Mouse (Mus musculus): ENCODE results near the gene Capn7. TPM values are rescaled to one million over a fixed set of nuclear protein-coding genes. Genes with fewer than 3 reads are reported as not detected.

The Capn7 gene
- total RNA-seq, 2 experiments from 2014 or later, result 29.4 to 33.6 TPM

- Histone ChIP-seq H3K27ac (no peak overlapping the region), H3K4me3 (no peak overlapping the region)
- DNase-seq, result no peak
- intact Hi-C loops (cut with DNase I), result no loop called here
- TF ChIP-seq CTCF (IDR thresholded peaks at IDR 0.05), result no peak
These were observed 9.2 kb upstream of the Capn7 start for GRCm38 (mm10) chr14:31327196-31327595.

- Histone ChIP-seq H3K4me3 (no peak overlapping the region), H3K27ac (no peak overlapping the region)
- intact Hi-C loops (cut with DNase I), result no loop called here
- DNase-seq, result no peak
- TF ChIP-seq CTCF (IDR thresholded peaks at IDR 0.05), result peak; percentile 19; the same call in 1 of the 2 replicates
These were observed 8.8 kb upstream of the Capn7 start for GRCm38 (mm10) chr14:31327681-31328080.

GRCm38 (mm10) chr14:31329741-31330140 is 6.7 kb upstream of the Capn7 start:
- no peak for TF ChIP-seq CTCF (IDR thresholded peaks at IDR 0.05)
- no peak for DNase-seq
- Histone ChIP-seq H3K4me3 (no peak overlapping the region), H3K27ac (no peak overlapping the region)
- intact Hi-C loops (cut with DNase I), result loop anchor here (5.0 kb wide), 1 partner anchor 57 kb away; no protein-coding TSS in a partner anchor

- TF ChIP-seq CTCF (IDR thresholded peaks at IDR 0.05), result no peak
- intact Hi-C loops (cut with DNase I), result loop anchor here (5.0 kb wide), 1 partner anchor 59 kb away; no protein-coding TSS in a partner anchor
- H3K4me3 ChIP-seq, result no peak overlapping the region
These were observed 5.5 kb upstream of the Capn7 start for GRCm38 (mm10) chr14:31330957-31331356.

GRCm38 (mm10) chr14:31335765-31336164 is 673 bp upstream of the Capn7 start:
- DNase-seq, result no peak
- no peak for TF ChIP-seq CTCF (IDR thresholded peaks at IDR 0.05)
- H3K27ac ChIP-seq, result peak overlapping the region; percentile 99
- intact Hi-C loops (cut with DNase I), result loop anchor here (5.0 kb wide), 1 partner anchor 83 kb away; the partner anchor contains the start of genes Bap1 and Phf7
- peak overlapping the region; percentile 94 for H3K4me3 ChIP-seq

More at GRCm38 (mm10) chr14:31330957-31331356, 5.5 kb upstream of the Capn7 start:
- no peak for DNase-seq
- no peak overlapping the region for H3K27ac ChIP-seq

- intact Hi-C loops (cut with DNase I), result loop anchor here (5.0 kb wide), 1 partner anchor 85 kb away; the partner anchor contains the start of genes Bap1 and Phf7
- TF ChIP-seq CTCF (IDR thresholded peaks at IDR 0.05), result no peak
- Histone ChIP-seq H3K27ac (peak overlapping the region; percentile 99), H3K4me3 (peak overlapping the region; percentile 94)
- no peak for DNase-seq
These were observed 968 bp downstream of the Capn7 start for GRCm38 (mm10) chr14:31337406-31337805.

GRCm38 (mm10) chr14:31337947-31338346 is 1.5 kb downstream of the Capn7 start:
- Histone ChIP-seq H3K4me3 (peak overlapping the region; percentile 94), H3K27ac (peak overlapping the region; percentile 99; the same call in 1 of the 2 replicates)
- no peak for DNase-seq
- intact Hi-C loops (cut with DNase I), result loop anchor here (5.0 kb wide), 1 partner anchor 86 kb away; the partner anchor contains the start of genes Bap1 and Phf7
- no peak for TF ChIP-seq CTCF (IDR thresholded peaks at IDR 0.05)

- no peak for TF ChIP-seq CTCF (IDR thresholded peaks at IDR 0.05)
- H3K4me3 ChIP-seq, result peak overlapping the region; percentile 23; the same call in 1 of the 2 replicates
- intact Hi-C loops (cut with DNase I), result no loop called here
- H3K27ac ChIP-seq, result peak overlapping the region; percentile 81
- no peak for DNase-seq
These were observed 6.8 kb downstream of the Capn7 start for GRCm38 (mm10) chr14:31343241-31343640.

GRCm38 (mm10) chr14:31345367-31345766 is 8.9 kb downstream of the Capn7 start:
- no peak for DNase-seq
- intact Hi-C loops (cut with DNase I), result no loop called here
- no peak for TF ChIP-seq CTCF (IDR thresholded peaks at IDR 0.05)
- H3K4me3 ChIP-seq, result no peak overlapping the region
- H3K27ac ChIP-seq, result peak overlapping the region; percentile 46; the same call in 1 of the 2 replicates

GRCm38 (mm10) chr14:31362236-31362635 is 25.8 kb downstream of the Capn7 start:
- no peak overlapping the region for H3K4me3 ChIP-seq
- TF ChIP-seq CTCF (IDR thresholded peaks at IDR 0.05), result no peak
- H3K27ac ChIP-seq, result no peak overlapping the region
- DNase-seq, result no peak
- intact Hi-C loops (cut with DNase I), result no loop called here

- Histone ChIP-seq H3K4me3 (no peak overlapping the region), H3K27ac (no peak overlapping the region)
- intact Hi-C loops (cut with DNase I), result loop anchor here (2.0 kb wide), 1 partner anchor 108 kb away; no protein-coding TSS in a partner anchor
- no peak for DNase-seq
- no peak for TF ChIP-seq CTCF (IDR thresholded peaks at IDR 0.05)
These were observed 28.2 kb downstream of the Capn7 start for GRCm38 (mm10) chr14:31364589-31364988.

- no peak overlapping the region for H3K4me3 ChIP-seq
- DNase-seq, result peak; percentile 83
- intact Hi-C loops (cut with DNase I), result loop anchor here (2.0 kb wide), 1 partner anchor 107 kb away; no protein-coding TSS in a partner anchor
- peak; percentile 88; the same call in 1 of the 2 replicates for TF ChIP-seq CTCF (IDR thresholded peaks at IDR 0.05)
- no peak overlapping the region for H3K27ac ChIP-seq
These were observed 28.9 kb downstream of the Capn7 start for GRCm38 (mm10) chr14:31365350-31365749.

- Histone ChIP-seq H3K27ac (no peak overlapping the region), H3K4me3 (no peak overlapping the region)
- no peak for DNase-seq
- intact Hi-C loops (cut with DNase I), result loop anchor here (1.0 kb wide), 1 partner anchor 17 kb away; no protein-coding TSS in a partner anchor
- TF ChIP-seq CTCF (IDR thresholded peaks at IDR 0.05), result no peak
These were observed 31.5 kb downstream of the Capn7 start for GRCm38 (mm10) chr14:31367951-31368350.

- H3K27ac ChIP-seq, result no peak overlapping the region
- TF ChIP-seq CTCF (IDR thresholded peaks at IDR 0.05), result no peak
- intact Hi-C loops (cut with DNase I), result no loop called here
- no peak overlapping the region for H3K4me3 ChIP-seq
- DNase-seq, result no peak
These were observed 32.9 kb downstream of the Capn7 start for GRCm38 (mm10) chr14:31369377-31369776.
